Mouse (Mus musculus) heart, postnatal 0 days (tissue): ENCODE results near the gene Patz1. TPM values are rescaled to one million over a fixed set of nuclear protein-coding genes. Genes with fewer than 3 reads are reported as not detected.

Experiments
- ATAC-seq: fragments of 200-750 bp; cut with Nextera tagmentation; 2 replicates; pipeline ENCODE4 v1.8.0; 2017; ENCODE audit warnings: low read depth, moderate number of reproducible peaks, moderate library complexity; ENCODE audit not compliant: insufficient read depth
- DNase-seq: peaks from one replicate; pipeline ENCODE4 v3.0.0-alpha.2; 2016; ENCODE audit warnings: low spot score
- H3K27ac ChIP-seq: fragments of 300-500 bp; sonication (generic); 2 replicates; pipeline ENCODE4 v1.5.1; 2014; ENCODE audit warnings: low read depth, mild to moderate bottlenecking
- H3K27me3 ChIP-seq: fragments of 300-500 bp; sonication (generic); 2 replicates; pipeline ENCODE4 v1.6.1; 2014; ENCODE audit warnings: low read length, mixed read lengths; ENCODE audit not compliant: control insufficient read depth, insufficient read depth
- H3K36me3 ChIP-seq: fragments of 300-500 bp; sonication (generic); replicated peaks from 2 replicates; pipeline ENCODE4 v1.6.1; 2014; ENCODE audit warnings: low read length, mixed read lengths; ENCODE audit not compliant: control insufficient read depth, insufficient read depth
- H3K4me1 ChIP-seq: fragments of 300-500 bp; sonication (generic); 2 replicates; pipeline ENCODE4 v1.6.1; 2014; ENCODE audit warnings: antibody characterized with exemption; ENCODE audit not compliant: control insufficient read depth, insufficient read depth
- H3K4me2 ChIP-seq: fragments of 300-500 bp; sonication (generic); 2 replicates; pipeline ENCODE4 v1.6.1; 2014; ENCODE audit warnings: low read depth, mild to moderate bottlenecking, low read length, moderate library complexity
- H3K4me3 ChIP-seq: fragments of 300-500 bp; sonication (generic); 2 replicates; pipeline ENCODE4 v1.5.1; 2014; ENCODE audit warnings: low read depth, low read length
- H3K9ac ChIP-seq: fragments of 300-500 bp; sonication (generic); replicated peaks from 2 replicates; pipeline ENCODE4 v1.6.1; 2014; ENCODE audit warnings: low read depth, low read length, mixed read lengths
- H3K9me3 ChIP-seq: fragments of 300-500 bp; sonication (generic); replicated peaks from 2 replicates; pipeline ENCODE4 v1.6.1; 2016; ENCODE audit warnings: low read length; ENCODE audit not compliant: control insufficient read depth
- CTCF ChIP-seq: IDR thresholded peaks from 2 replicates; pipeline ENCODE4 v1.5.1; 2016; ENCODE audit warnings: antibody characterized with exemption, control low read depth, low read depth
- EP300 ChIP-seq: IDR thresholded peaks from 2 replicates; pipeline ENCODE4 v1.6.1; 2016; ENCODE audit warnings: antibody characterized with exemption, low read depth
- WGBS: fragments of 180-500 bp; shearing (Covaris S2); extraction: QIAGEN DNeasy Blood & Tissue Kit; methylation state at CpG from one replicate; pipeline ENCODE4 v1.1.7; 2014; 5-methylcytosine and 5-hydroxymethylcytosine counted together
- polyA plus RNA-seq: library from polyadenylated mRNA; unstranded; fragments of >200 nt; fragmentation: Nextera tagmentation; extraction: Ambion mirVana; gene quantifications from 2 replicates; pipeline ENCODE4 v1.2.1, GENCODE M21; 2015
- total RNA-seq: library from RNA; depleted of rRNA; stranded (reverse); fragments of >200 nt; gene quantifications from 2 replicates; pipeline ENCODE4 v1.2.3, GENCODE M21; 2014; ENCODE audit warnings: low replicate concordance

Gene Patz1
- total and polyA plus RNA-seq, 2 experiments from 2014 or later = 14.0 to 35.6 TPM

- H3K9me3 ChIP-seq = no peaks in the 10 kb centered on the region
- WGBS = 2% methylated on average over 14 of the region's 14 CpGs
- peak overlapping the region; percentile 76 for H3K9ac ChIP-seq
- H3K4me1 ChIP-seq = peaks cover 43% of the 10 kb centered on the region
- H3K4me2 ChIP-seq = peak overlapping the region; percentile 89
- peaks cover 25% of the 10 kb centered on the region for H3K36me3 ChIP-seq
- H3K27ac ChIP-seq = peak overlapping the region; percentile 87
- no peak for TF ChIP-seq EP300
- no peak for TF ChIP-seq CTCF
- ATAC-seq (no peak), DNase-seq (no peak)
- H3K4me3 ChIP-seq = peak overlapping the region; percentile 69
- H3K27me3 ChIP-seq = no peaks in the 10 kb centered on the region
Measured at GRCm38 (mm10) chr11:3330991-3331750, 42.5 kb downstream of the Patz1 start.

DNA sequence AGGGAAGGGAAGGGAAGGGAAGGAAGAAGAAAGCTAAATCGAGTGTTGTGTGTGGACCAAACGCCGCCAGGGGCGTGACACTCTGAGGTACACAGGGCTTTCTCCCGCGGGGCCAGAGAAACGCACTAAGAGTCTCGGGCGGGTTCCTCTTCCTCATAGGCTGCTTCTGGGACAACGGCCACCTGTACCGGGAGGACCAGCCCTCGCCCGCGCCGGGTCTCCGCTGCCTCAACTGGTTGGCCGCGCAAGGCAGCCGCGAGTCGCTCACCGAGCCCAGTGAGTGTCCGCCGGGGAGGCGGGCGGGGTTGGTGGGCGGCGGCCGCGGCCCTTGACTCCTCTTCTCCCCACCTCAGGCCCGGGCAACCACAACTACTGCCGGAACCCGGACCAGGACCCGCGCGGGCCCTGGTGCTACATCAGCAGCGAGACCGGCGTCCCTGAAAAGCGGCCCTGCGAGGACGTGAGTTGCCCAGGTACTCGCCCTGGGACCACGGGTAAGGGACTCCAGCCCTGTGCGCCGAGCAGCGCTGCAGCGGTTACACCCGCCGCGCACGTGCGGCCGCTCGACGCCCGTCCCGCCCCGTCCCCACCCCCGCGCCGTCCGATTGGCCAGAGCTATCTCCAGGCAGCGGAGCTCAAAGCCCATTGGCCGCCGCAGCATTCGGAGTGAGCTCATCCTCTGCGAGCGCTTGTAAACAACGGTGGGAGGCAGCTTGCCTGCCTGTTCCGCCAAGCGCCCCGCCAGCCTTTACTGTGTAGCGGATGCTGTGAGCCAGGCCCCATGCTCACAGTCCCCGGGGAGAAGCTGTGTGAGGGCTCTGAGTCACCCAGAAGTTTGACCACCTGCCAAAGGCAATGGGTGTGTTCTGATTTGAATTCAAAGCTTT is 43.3 kb downstream of the Patz1 start:
- under 1% methylated on average over 68 of the region's 75 CpGs for WGBS
- peak; percentile 98 for DNase-seq
- H3K4me1 ChIP-seq = peaks cover 49% of the 10 kb centered on the region

DNA sequence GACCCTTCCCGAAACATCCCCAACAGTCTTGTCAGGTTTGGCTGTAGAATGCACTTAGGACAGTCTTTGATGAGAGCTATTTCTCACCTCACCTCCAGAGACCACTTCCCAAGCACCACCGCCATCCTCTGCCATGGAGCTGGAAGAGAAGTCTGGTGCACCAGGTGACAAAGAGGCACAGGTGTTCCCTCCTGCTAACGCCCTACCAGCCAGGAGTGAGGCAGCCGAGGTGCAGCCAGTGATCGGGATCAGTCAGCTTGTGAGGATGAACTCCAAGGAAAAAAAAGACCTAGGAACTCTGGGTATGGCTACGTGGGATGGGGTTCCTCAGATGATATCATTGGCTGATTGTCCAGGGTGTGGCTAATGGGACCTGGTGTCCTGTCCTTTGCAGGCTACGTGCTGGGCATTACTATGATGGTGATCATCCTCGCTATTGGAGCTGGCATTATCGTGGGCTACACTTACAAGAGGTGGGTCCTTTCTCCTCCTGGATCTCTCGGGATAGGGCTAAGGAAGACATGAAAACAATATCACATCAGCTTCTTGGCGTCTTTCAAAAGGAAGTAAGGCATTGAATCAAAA is 44.5 kb downstream of the Patz1 start:
- Histone ChIP-seq H3K27ac (peak overlapping the region; percentile 87), H3K4me2 (no peak overlapping the region), H3K4me1 (peaks cover 58% of the 10 kb centered on the region), H3K9ac (no peak overlapping the region), H3K9me3 (no peaks in the 10 kb centered on the region), H3K36me3 (peaks cover 25% of the 10 kb centered on the region), H3K27me3 (no peaks in the 10 kb centered on the region), H3K4me3 (no peak overlapping the region)
- ATAC-seq = no peak
- DNase-seq = no peak
- TF ChIP-seq EP300 (no peak), CTCF (no peak)
- WGBS = 87% methylated on average over 11 of the region's 11 CpGs

More for the DNA sequence above, 43.3 kb downstream of the Patz1 start:
- TF ChIP-seq EP300 (peak; percentile 56), CTCF (no peak)
- H3K9me3 ChIP-seq = no peaks in the 10 kb centered on the region
- H3K27ac ChIP-seq = peak overlapping the region; percentile 87
- peak; percentile 92 for ATAC-seq
- peak overlapping the region; percentile 76 for H3K9ac ChIP-seq
- no peaks in the 10 kb centered on the region for H3K27me3 ChIP-seq
- peak overlapping the region; percentile 69 for H3K4me3 ChIP-seq
- H3K36me3 ChIP-seq = peaks cover 25% of the 10 kb centered on the region
- peak overlapping the region; percentile 89 for H3K4me2 ChIP-seq

- no peak for TF ChIP-seq CTCF
- TF ChIP-seq EP300 = no peak
- H3K4me1 ChIP-seq = peaks cover 53% of the 10 kb centered on the region
- 87% methylated on average over 11 of the region's 11 CpGs for WGBS
Measured at GRCm38 (mm10) chr11:3334141-3334710, 45.6 kb downstream of the Patz1 start.

More at GRCm38 (mm10) chr11:3334141-3334710, 45.6 kb downstream of the Patz1 start:
- no peak overlapping the region; the same call in 1 of the 2 replicates for H3K9ac ChIP-seq
- no peak overlapping the region for H3K4me2 ChIP-seq
- no peak for DNase-seq
- H3K4me3 ChIP-seq = no peak overlapping the region
- no peaks in the 10 kb centered on the region for H3K27me3 ChIP-seq
- no peak overlapping the region for H3K27ac ChIP-seq
- H3K9me3 ChIP-seq = no peaks in the 10 kb centered on the region
- no peak for ATAC-seq
- peaks cover 25% of the 10 kb centered on the region for H3K36me3 ChIP-seq
